Mouse (Mus musculus) C2C12 (cell line): ENCODE data around the gene Glt6d1. TPM values are rescaled to one million over a fixed set of nuclear protein-coding genes. Genes with fewer than 3 reads are reported as not detected.

ENCODE experiments used
- H3K27me3 ChIP-seq: one replicate; pipeline ENCODE4 v1.6.1; 2011; ENCODE audit not compliant: control insufficient read depth, insufficient read depth, insufficient read length
- H3K36me3 ChIP-seq: one replicate; pipeline ENCODE4 v1.6.1; 2011; ENCODE audit not compliant: control insufficient read depth, insufficient read depth
- H3K4me3 ChIP-seq: one replicate; pipeline ENCODE4 v1.5.1; 2011; ENCODE audit warnings: mild to moderate bottlenecking, control low read depth; ENCODE audit not compliant: poor library complexity, insufficient read depth, severe bottlenecking
- H3K79me2 ChIP-seq: one replicate; pipeline ENCODE4 v1.6.1; 2011; ENCODE audit not compliant: control insufficient read depth, insufficient read depth
- H3K79me3 ChIP-seq: one replicate; pipeline ENCODE4 v1.6.1; 2011; ENCODE audit warnings: low read depth, control low read depth
- H3ac ChIP-seq: one replicate; pipeline ENCODE3; 2011; ENCODE audit warnings: low read depth; ENCODE audit not compliant: control insufficient read depth, insufficient read length
- CEBPB ChIP-seq: IDR thresholded peaks from one replicate; pipeline ENCODE4 v1.6.1; 2011; ENCODE audit warnings: low read depth, mild to moderate bottlenecking, control low read depth, moderate library complexity
- CTCF ChIP-seq: IDR thresholded peaks from one replicate; pipeline ENCODE4 v1.5.1; 2011; ENCODE audit not compliant: control insufficient read depth, insufficient read depth, insufficient read length
- FOSL1 ChIP-seq: IDR thresholded peaks from one replicate; pipeline ENCODE4 v1.8.0; 2011; ENCODE audit warnings: mild to moderate bottlenecking, low read length; ENCODE audit not compliant: poor library complexity, insufficient read depth, severe bottlenecking
- MAX ChIP-seq: IDR thresholded peaks from one replicate; pipeline ENCODE4 v1.6.1; 2011; ENCODE audit warnings: mild to moderate bottlenecking, control low read depth
- MYOD1 ChIP-seq: IDR thresholded peaks from one replicate; pipeline ENCODE4 v1.6.1; 2011; ENCODE audit warnings: low read depth; ENCODE audit not compliant: control insufficient read depth, insufficient read length
- MYOG ChIP-seq: IDR thresholded peaks from one replicate; pipeline ENCODE4 v1.6.1; 2011; ENCODE audit not compliant: control insufficient read depth, insufficient read length; ENCODE audit errors: extremely low read depth
- USF1 ChIP-seq: IDR thresholded peaks from one replicate; pipeline ENCODE4 v1.6.1; 2011; ENCODE audit warnings: low read depth, mild to moderate bottlenecking, control low read depth, moderate library complexity
- polyA plus RNA-seq: library from polyadenylated mRNA; unstranded; fragments of >200 nt; fragmentation: generic; extraction: Trizol; gene quantifications from one replicate; pipeline ENCODE4 v1.2.1, GENCODE M21; 2012; ENCODE audit warnings: missing spikeins

The Glt6d1 gene
- polyA plus RNA-seq, 1 experiment: not detected

GRCm38 (mm10) chr2:25859891-25860290 lies 44.2 kb upstream of the Glt6d1 start:
- Histone ChIP-seq H3K4me3 (no peak overlapping the region), H3K79me2 (no peaks in the 10 kb centered on the region), H3K36me3 (no peaks in the 10 kb centered on the region), H3K79me3 (no peaks in the 10 kb centered on the region), H3ac (no peak overlapping the region), H3K27me3 (peaks cover 22% of the 10 kb centered on the region)
- TF ChIP-seq MAX: no peak
- no peak for TF ChIP-seq MYOG
- no peak for TF ChIP-seq USF1
- no peak for TF ChIP-seq FOSL1
- TF ChIP-seq CTCF: no peak
- no peak for TF ChIP-seq CEBPB
- TF ChIP-seq MYOD1: no peak

GRCm38 (mm10) chr2:25853998-25854397 lies 38.4 kb upstream of the Glt6d1 start:
- Histone ChIP-seq H3K79me3 (no peaks in the 10 kb centered on the region), H3K4me3 (no peak overlapping the region), H3K27me3 (no peaks in the 10 kb centered on the region), H3K36me3 (no peaks in the 10 kb centered on the region), H3ac (no peak overlapping the region), H3K79me2 (no peaks in the 10 kb centered on the region)
- no peak for TF ChIP-seq MAX
- TF ChIP-seq USF1: no peak
- no peak for TF ChIP-seq MYOD1
- TF ChIP-seq CEBPB: no peak
- no peak for TF ChIP-seq MYOG
- no peak for TF ChIP-seq FOSL1
- no peak for TF ChIP-seq CTCF

DNA sequence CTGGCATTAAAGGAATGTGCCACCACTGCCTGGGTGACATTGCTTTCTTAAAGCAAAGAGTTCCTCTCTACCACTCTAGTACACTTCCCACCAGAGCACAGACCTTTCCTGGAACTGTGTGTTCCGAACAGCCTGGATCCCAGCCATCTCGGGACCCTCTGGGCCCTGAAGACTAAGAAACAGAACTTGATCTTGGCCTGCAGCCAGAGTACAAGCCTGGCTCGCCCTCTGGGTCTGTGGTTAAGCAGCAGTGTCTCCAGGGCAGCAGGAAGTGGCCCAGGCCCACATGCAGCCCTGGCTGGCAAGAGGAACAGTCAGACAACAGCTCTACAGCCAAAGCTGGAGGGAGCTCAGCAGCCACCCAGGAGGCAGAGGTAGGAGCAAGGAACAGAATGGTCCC lies 37.0 kb upstream of the Glt6d1 start:
- H3K4me3 ChIP-seq: no peak overlapping the region
- no peak overlapping the region for H3ac ChIP-seq
- TF ChIP-seq CEBPB (no peak), MAX (no peak), FOSL1 (no peak), CTCF (no peak), MYOD1 (no peak), MYOG (no peak), USF1 (no peak)
- no peaks in the 10 kb centered on the region for H3K79me2 ChIP-seq
- no peaks in the 10 kb centered on the region for H3K36me3 ChIP-seq
- H3K79me3 ChIP-seq: no peaks in the 10 kb centered on the region
- no peaks in the 10 kb centered on the region for H3K27me3 ChIP-seq

- Histone ChIP-seq H3K79me2 (no peaks in the 10 kb centered on the region), H3ac (no peak overlapping the region), H3K36me3 (no peaks in the 10 kb centered on the region), H3K27me3 (peaks cover 3% of the 10 kb centered on the region), H3K79me3 (no peaks in the 10 kb centered on the region), H3K4me3 (no peak overlapping the region)
- TF ChIP-seq CTCF (peak; percentile 61), MYOD1 (no peak)
These were observed 34.7 kb upstream of the Glt6d1 start for GRCm38 (mm10) chr2:25850330-25850729.

DNA sequence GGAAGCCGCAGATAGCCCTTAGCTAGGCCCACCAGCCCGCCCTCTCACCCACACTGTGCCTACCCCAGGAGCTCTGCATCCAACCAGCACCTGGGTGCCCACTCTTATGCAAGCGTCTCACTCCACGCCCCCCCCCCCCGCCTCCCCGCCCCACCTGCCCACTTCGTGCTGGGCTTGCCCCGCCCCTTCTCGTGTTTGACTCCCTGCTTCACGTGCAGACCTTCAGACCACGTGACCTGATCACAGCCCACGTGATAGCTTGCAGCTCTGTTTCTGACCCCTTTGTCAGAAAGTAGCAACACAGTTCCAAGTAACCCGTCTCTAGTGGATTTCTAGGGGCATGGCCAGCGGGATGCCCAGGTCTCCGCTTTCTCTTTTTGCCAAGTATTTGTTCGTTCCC lies 31.6 kb upstream of the Glt6d1 start, which contains the start of gene Sohlh1:
Gene Sohlh1 (minus strand): TSS at position 23 of the 400 bp plus-strand sequence.
- TF ChIP-seq CEBPB (no peak), MAX (no peak), FOSL1 (no peak), MYOG (no peak), USF1 (no peak), MYOD1 (no peak), CTCF (no peak)
- Histone ChIP-seq H3K79me2 (no peaks in the 10 kb centered on the region), H3K79me3 (no peaks in the 10 kb centered on the region), H3K4me3 (no peak within 1 kb of the TSS), H3K36me3 (no peaks in the 10 kb centered on the region), H3K27me3 (peaks cover 4% of the 10 kb centered on the region), H3ac (no peak within 1 kb of the TSS)

GRCm38 (mm10) chr2:25846516-25846915 lies 30.9 kb upstream of the Glt6d1 start:
- no peak overlapping the region for H3K4me3 ChIP-seq
- H3K27me3 ChIP-seq: peaks cover 4% of the 10 kb centered on the region
- no peaks in the 10 kb centered on the region for H3K79me2 ChIP-seq
- H3ac ChIP-seq: no peak overlapping the region
- TF ChIP-seq MYOG (no peak), FOSL1 (no peak)
- no peaks in the 10 kb centered on the region for H3K79me3 ChIP-seq
- H3K36me3 ChIP-seq: no peaks in the 10 kb centered on the region

DNA sequence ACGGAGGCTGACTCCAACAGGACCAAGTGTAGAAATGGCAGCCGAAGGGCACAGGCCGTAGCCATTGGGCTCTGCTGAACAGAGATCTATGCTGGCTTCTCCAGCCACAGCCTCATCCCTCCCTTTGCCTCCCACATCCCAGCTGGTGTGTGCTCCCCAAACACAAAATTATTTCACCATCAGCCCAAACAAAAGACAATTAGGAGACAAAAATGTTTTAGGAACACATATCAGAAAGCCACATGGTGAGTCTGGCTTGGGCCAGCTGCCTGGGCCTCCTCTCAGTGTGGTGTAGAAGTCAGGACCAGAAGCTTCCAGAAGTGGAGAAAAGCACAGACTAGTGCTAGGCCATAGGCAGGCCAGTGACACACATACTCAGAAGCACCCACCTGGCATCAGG lies 28.4 kb upstream of the Glt6d1 start:
- no peak overlapping the region for H3K4me3 ChIP-seq
- no peak overlapping the region for H3ac ChIP-seq
- no peak for TF ChIP-seq MYOD1
- TF ChIP-seq MAX: no peak
- TF ChIP-seq USF1: no peak
- no peak for TF ChIP-seq CEBPB
- TF ChIP-seq CTCF: no peak
- no peak for TF ChIP-seq MYOG
- no peak for TF ChIP-seq FOSL1
- H3K79me2 ChIP-seq: no peaks in the 10 kb centered on the region
- no peaks in the 10 kb centered on the region for H3K36me3 ChIP-seq
- H3K27me3 ChIP-seq: peaks cover 4% of the 10 kb centered on the region
- no peaks in the 10 kb centered on the region for H3K79me3 ChIP-seq
